Mouse (Mus musculus) cerebellum, adult 2 months (tissue): ENCODE measurements around the gene Syt6.

ENCODE experiments used
- CTCF ChIP-seq: fragments of 200-500 bp; IDR thresholded peaks from 2 replicates; pipeline ENCODE4 v1.5.1; 2011; ENCODE audit warnings: low read depth, mild to moderate bottlenecking, control low read depth, low read length, moderate library complexity, borderline replicate concordance; ENCODE audit not compliant: insufficient read depth
- POLR2A ChIP-seq: fragments of 200-500 bp; IDR thresholded peaks from 2 replicates; pipeline ENCODE4 v1.6.1; 2011; ENCODE audit warnings: low read length, control low read depth, borderline replicate concordance; ENCODE audit not compliant: insufficient read depth

DNA sequence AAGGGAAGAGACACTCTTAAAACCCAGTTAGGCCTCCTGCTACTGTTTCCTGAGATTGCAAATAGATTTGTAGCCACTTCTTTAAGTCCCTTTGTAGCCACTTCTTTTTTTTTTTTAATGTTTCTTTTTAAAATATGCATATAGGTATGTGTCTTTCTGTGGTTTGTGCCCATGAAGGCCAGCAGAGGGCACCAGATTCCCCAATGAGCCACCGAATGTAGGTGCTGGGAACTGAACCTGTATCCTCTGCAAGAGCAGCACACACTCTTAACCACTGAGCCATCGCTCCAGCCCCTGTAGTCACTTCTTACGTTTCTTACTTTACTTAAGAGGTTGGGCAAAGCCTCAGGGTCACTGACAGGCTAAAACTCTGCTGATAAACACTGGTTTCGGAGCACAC lies 51.5 kb downstream of the Syt6 start:
- TF ChIP-seq CTCF = no peak
- no peak for TF ChIP-seq POLR2A
